Mouse (Mus musculus) stomach, embryonic 14.5 days (tissue): ENCODE measurements around the gene Kcnk18. TPM values are rescaled to one million over a fixed set of nuclear protein-coding genes. Genes with fewer than 3 reads are reported as not detected.
A peak's percentile ranks its signal among the peaks of the same experiment; 100 is the strongest.

Experiments
- ATAC-seq: fragments of 200-750 bp; cut with Nextera tagmentation; 2 replicates; pipeline ENCODE4 v1.8.0; 2017; ENCODE audit warnings: low read depth, moderate TSS enrichment; ENCODE audit not compliant: insufficient number of reproducible peaks, insufficient read depth, low FRiP score
- H3K27ac ChIP-seq: fragments of 300-500 bp; sonication (generic); 2 replicates; pipeline ENCODE4 v1.5.1; 2014; ENCODE audit warnings: mild to moderate bottlenecking, low read length, moderate library complexity, mixed read lengths
- H3K27me3 ChIP-seq: fragments of 300-500 bp; sonication (generic); 2 replicates; pipeline ENCODE4 v1.6.1; 2014; ENCODE audit warnings: low read length, control low read depth, mixed read lengths; ENCODE audit not compliant: control insufficient read depth, insufficient read depth
- H3K36me3 ChIP-seq: fragments of 300-500 bp; sonication (generic); 2 replicates; pipeline ENCODE4 v1.6.1; 2014; ENCODE audit warnings: mild to moderate bottlenecking, control low read depth, low read length, moderate library complexity, mixed read lengths; ENCODE audit not compliant: control insufficient read depth, insufficient read depth
- H3K4me1 ChIP-seq: fragments of 300-500 bp; sonication (generic); 2 replicates; pipeline ENCODE4 v1.6.1; 2014; ENCODE audit warnings: low read length, control low read depth, mixed read lengths; ENCODE audit not compliant: control insufficient read depth, insufficient read depth
- H3K4me2 ChIP-seq: fragments of 300-500 bp; sonication (generic); replicated peaks from 2 replicates; pipeline ENCODE4 v1.6.1; 2014; ENCODE audit warnings: low read depth, low read length, control low read depth
- H3K4me3 ChIP-seq: fragments of 300-500 bp; sonication (generic); 2 replicates; pipeline ENCODE4 v1.5.1; 2014; ENCODE audit warnings: low read depth, low read length, control low read depth
- H3K9ac ChIP-seq: fragments of 300-500 bp; sonication (generic); replicated peaks from 2 replicates; pipeline ENCODE4 v1.6.1; 2014; ENCODE audit warnings: low read depth, mild to moderate bottlenecking, control low read depth, low read length, moderate library complexity, mixed read lengths
- H3K9me3 ChIP-seq: fragments of 300-500 bp; sonication (generic); 2 replicates; pipeline ENCODE4 v1.6.1; 2016; ENCODE audit warnings: low read depth, low read length, control low read depth; ENCODE audit not compliant: control insufficient read depth
- WGBS: fragments of 180-500 bp; shearing (Covaris S2); extraction: QIAGEN DNeasy Blood & Tissue Kit; methylation state at CpG from one replicate; pipeline ENCODE4 v1.1.7; 2014; 5-methylcytosine and 5-hydroxymethylcytosine counted together
- polyA plus RNA-seq: library from polyadenylated mRNA; unstranded; fragments of >200 nt; fragmentation: Nextera tagmentation; extraction: Ambion mirVana; gene quantifications from 2 replicates; pipeline ENCODE4 v1.2.1, GENCODE M21; 2014

Kcnk18 gene
- polyA plus RNA-seq, 1 experiment from 2014 or later = not detected

GRCm38 (mm10) chr19:59260718-59261442, 41.9 kb downstream of the Kcnk18 start, which contains the start of gene Slc18a2:
Gene Slc18a2, plus strand, starts transcription at chr19:59260896.
- peak within 1 kb of the TSS; percentile 25; the same call in 1 of the 2 replicates for H3K9ac ChIP-seq
- no peaks in the 10 kb centered on the region for H3K27me3 ChIP-seq
- no peak within 1 kb of the TSS for H3K27ac ChIP-seq
- WGBS = 2% methylated on average over 55 of the region's 55 CpGs
- H3K4me1 ChIP-seq = peaks cover 5% of the 10 kb centered on the region; the same call in 1 of the 2 replicates
- peak; percentile 84; the same call in 1 of the 2 replicates for ATAC-seq
- H3K36me3 ChIP-seq = no peaks in the 10 kb centered on the region
- H3K4me3 ChIP-seq = peak within 1 kb of the TSS; percentile 29
- H3K9me3 ChIP-seq = no peaks in the 10 kb centered on the region
- peak within 1 kb of the TSS; percentile 90 for H3K4me2 ChIP-seq

GRCm38 (mm10) chr19:59261604-59262003, 42.6 kb downstream of the Kcnk18 start:
- Histone ChIP-seq H3K4me3 (no peak overlapping the region; the same call in 1 of the 2 replicates), H3K27me3 (no peaks in the 10 kb centered on the region), H3K9ac (0 out of 2 replicates have a peak overlapping the region, but pooled peaks have one; percentile 25), H3K4me1 (peaks cover 5% of the 10 kb centered on the region; the same call in 1 of the 2 replicates), H3K9me3 (no peaks in the 10 kb centered on the region), H3K4me2 (peak overlapping the region; percentile 90), H3K27ac (no peak overlapping the region), H3K36me3 (no peaks in the 10 kb centered on the region)
- 42% methylated on average over 7 of the region's 7 CpGs for WGBS
- ATAC-seq = no peak

GRCm38 (mm10) chr19:59263171-59263570, 44.2 kb downstream of the Kcnk18 start:
- Histone ChIP-seq H3K4me1 (peaks cover 9% of the 10 kb centered on the region), H3K9ac (no peak overlapping the region), H3K4me2 (no peak overlapping the region), H3K36me3 (no peaks in the 10 kb centered on the region), H3K27ac (no peak overlapping the region), H3K27me3 (no peaks in the 10 kb centered on the region), H3K9me3 (no peaks in the 10 kb centered on the region), H3K4me3 (no peak overlapping the region)
- no peak for ATAC-seq
- 86% methylated on average over 9 of the region's 9 CpGs for WGBS

- Histone ChIP-seq H3K4me3 (no peak overlapping the region), H3K36me3 (no peaks in the 10 kb centered on the region), H3K27ac (no peak overlapping the region), H3K27me3 (no peaks in the 10 kb centered on the region), H3K4me2 (no peak overlapping the region), H3K9ac (no peak overlapping the region), H3K4me1 (peaks cover 9% of the 10 kb centered on the region), H3K9me3 (no peaks in the 10 kb centered on the region)
- ATAC-seq = no peak
- WGBS = 73% methylated on average over 9 of the region's 9 CpGs
Measured at GRCm38 (mm10) chr19:59264838-59265532, 46.0 kb downstream of the Kcnk18 start.

GRCm38 (mm10) chr19:59265907-59266306, 46.9 kb downstream of the Kcnk18 start:
- ATAC-seq = no peak
- WGBS = 67% methylated on average over 6 of the region's 6 CpGs
- no peak overlapping the region for H3K9ac ChIP-seq
- H3K36me3 ChIP-seq = no peaks in the 10 kb centered on the region
- no peak overlapping the region for H3K4me3 ChIP-seq
- no peaks in the 10 kb centered on the region for H3K27me3 ChIP-seq
- no peak overlapping the region for H3K27ac ChIP-seq
- H3K4me1 ChIP-seq = peaks cover 9% of the 10 kb centered on the region
- no peak overlapping the region for H3K4me2 ChIP-seq
- no peaks in the 10 kb centered on the region for H3K9me3 ChIP-seq

- Histone ChIP-seq H3K4me3 (no peak overlapping the region), H3K27me3 (no peaks in the 10 kb centered on the region), H3K36me3 (no peaks in the 10 kb centered on the region), H3K4me2 (no peak overlapping the region; the same call in 1 of the 2 replicates), H3K27ac (peak overlapping the region; percentile 77), H3K9ac (no peak overlapping the region), H3K9me3 (no peaks in the 10 kb centered on the region), H3K4me1 (peaks cover 5% of the 10 kb centered on the region)
- ATAC-seq = peak; percentile 69; the same call in 1 of the 2 replicates
- WGBS = 17% methylated on average over 5 of the region's 5 CpGs
Measured at GRCm38 (mm10) chr19:59267417-59267963, 48.5 kb downstream of the Kcnk18 start.

- H3K4me2 ChIP-seq = no peak overlapping the region
- H3K27ac ChIP-seq = no peak overlapping the region
- no peaks in the 10 kb centered on the region for H3K9me3 ChIP-seq
- H3K4me1 ChIP-seq = no peaks in the 10 kb centered on the region
- no peak for ATAC-seq
- no peaks in the 10 kb centered on the region for H3K27me3 ChIP-seq
- 85% methylated on average over 7 of the region's 7 CpGs for WGBS
- H3K36me3 ChIP-seq = no peaks in the 10 kb centered on the region
- H3K9ac ChIP-seq = no peak overlapping the region
- H3K4me3 ChIP-seq = no peak overlapping the region
Measured at GRCm38 (mm10) chr19:59273190-59273589, 54.2 kb downstream of the Kcnk18 start.

- H3K9ac ChIP-seq = no peak overlapping the region
- no peaks in the 10 kb centered on the region for H3K36me3 ChIP-seq
- no peak for ATAC-seq
- no peak overlapping the region for H3K27ac ChIP-seq
- H3K4me1 ChIP-seq = no peaks in the 10 kb centered on the region
- H3K4me3 ChIP-seq = no peak overlapping the region
- WGBS = 69% methylated on average over 7 of the region's 7 CpGs
- no peaks in the 10 kb centered on the region for H3K9me3 ChIP-seq
- H3K27me3 ChIP-seq = no peaks in the 10 kb centered on the region
- H3K4me2 ChIP-seq = no peak overlapping the region
Measured at GRCm38 (mm10) chr19:59276354-59276753, 57.3 kb downstream of the Kcnk18 start.
